Mouse (Mus musculus) E14TG2a.4 (cell line): ENCODE measurements around the gene Rab11a.

ENCODE experiments used
- H3K27me3 ChIP-seq: 2 replicates; pipeline ENCODE4 v1.6.1; 2014; ENCODE audit warnings: low read length, control low read depth; ENCODE audit not compliant: insufficient read depth
- H3K36me3 ChIP-seq: 2 replicates; pipeline ENCODE4 v1.6.1; 2014; ENCODE audit warnings: low read length, control low read depth; ENCODE audit not compliant: insufficient read depth
- H3K4me1 ChIP-seq: replicated peaks from 2 replicates; pipeline ENCODE4 v1.6.1; 2014; ENCODE audit warnings: low read depth, low read length, control low read depth
- H3K4me3 ChIP-seq: replicated peaks from 2 replicates; pipeline ENCODE4 v1.5.1; 2014; ENCODE audit warnings: mild to moderate bottlenecking, low read length
- H3K9me3 ChIP-seq: 2 replicates; pipeline ENCODE4 v1.6.1; 2014; ENCODE audit warnings: low read length, control low read depth
- CTCF ChIP-seq: conservative IDR thresholded peaks from 2 replicates; pipeline ENCODE4 v1.5.1; 2014; ENCODE audit warnings: low read length
- NANOG ChIP-seq: IDR thresholded peaks from 2 replicates; pipeline ENCODE4 v1.6.1; 2014; ENCODE audit warnings: borderline replicate concordance, low read length, mixed read lengths
- POU5F1 ChIP-seq: IDR thresholded peaks from 2 replicates; pipeline ENCODE4 v1.6.1; 2014; ENCODE audit warnings: low read length, borderline replicate concordance

Gene Rab11a

GRCm38 (mm10) chr9:64737406-64738201 lies at the start of gene Rab11a:
Gene Rab11a (minus strand): TSS chr9:64737758.
- peaks cover 39% of the 10 kb centered on the region for H3K4me1 ChIP-seq
- H3K27me3 ChIP-seq, result no peaks in the 10 kb centered on the region
- TF ChIP-seq POU5F1 (no peak), CTCF (no peak), NANOG (no peak)
- peak within 1 kb of the TSS; percentile 99 for H3K4me3 ChIP-seq
- H3K36me3 ChIP-seq, result no peaks in the 10 kb centered on the region
- no peaks in the 10 kb centered on the region for H3K9me3 ChIP-seq

- no peaks in the 10 kb centered on the region for H3K9me3 ChIP-seq
- peaks cover 5% of the 10 kb centered on the region; the same call in 1 of the 2 replicates for H3K27me3 ChIP-seq
- H3K4me1 ChIP-seq, result no peaks in the 10 kb centered on the region
- no peak overlapping the region for H3K4me3 ChIP-seq
- TF ChIP-seq CTCF (no peak), POU5F1 (no peak), NANOG (no peak)
- H3K36me3 ChIP-seq, result no peaks in the 10 kb centered on the region
These were observed 48.8 kb upstream of the Rab11a start for GRCm38 (mm10) chr9:64786216-64786905.

- Histone ChIP-seq H3K4me1 (0 out of 2 replicates have a peak, but pooled peaks cover under 1% of the 10 kb centered on the region), H3K9me3 (no peaks in the 10 kb centered on the region), H3K36me3 (no peaks in the 10 kb centered on the region), H3K4me3 (no peak overlapping the region), H3K27me3 (peaks cover 5% of the 10 kb centered on the region; the same call in 1 of the 2 replicates)
- TF ChIP-seq POU5F1, result no peak
- no peak for TF ChIP-seq NANOG
- TF ChIP-seq CTCF, result peak; percentile 92
These were observed 47.3 kb upstream of the Rab11a start for GRCm38 (mm10) chr9:64784841-64785240.

- no peak for TF ChIP-seq NANOG
- no peak for TF ChIP-seq CTCF
- no peak for TF ChIP-seq POU5F1
- Histone ChIP-seq H3K27me3 (peaks cover 5% of the 10 kb centered on the region; the same call in 1 of the 2 replicates), H3K9me3 (no peaks in the 10 kb centered on the region), H3K36me3 (no peaks in the 10 kb centered on the region), H3K4me1 (0 out of 2 replicates have a peak, but pooled peaks cover 3% of the 10 kb centered on the region), H3K4me3 (no peak overlapping the region)
These were observed 46.0 kb upstream of the Rab11a start for GRCm38 (mm10) chr9:64783511-64783910.

GRCm38 (mm10) chr9:64779628-64780027 lies 42.1 kb upstream of the Rab11a start:
- Histone ChIP-seq H3K4me3 (no peak overlapping the region), H3K36me3 (no peaks in the 10 kb centered on the region), H3K9me3 (no peaks in the 10 kb centered on the region), H3K27me3 (no peaks in the 10 kb centered on the region), H3K4me1 (0 out of 2 replicates have a peak, but pooled peaks cover 3% of the 10 kb centered on the region)
- TF ChIP-seq NANOG (no peak), CTCF (peak; percentile 55)

- TF ChIP-seq NANOG, result no peak
- TF ChIP-seq CTCF, result no peak
- no peak for TF ChIP-seq POU5F1
- no peaks in the 10 kb centered on the region for H3K9me3 ChIP-seq
- H3K36me3 ChIP-seq, result no peaks in the 10 kb centered on the region
- H3K4me1 ChIP-seq, result 0 out of 2 replicates have a peak, but pooled peaks cover 3% of the 10 kb centered on the region
- no peaks in the 10 kb centered on the region for H3K27me3 ChIP-seq
- H3K4me3 ChIP-seq, result no peak overlapping the region
These were observed 40.6 kb upstream of the Rab11a start for GRCm38 (mm10) chr9:64778151-64778550.

GRCm38 (mm10) chr9:64777441-64777987 lies 40.0 kb upstream of the Rab11a start:
- Histone ChIP-seq H3K4me3 (no peak overlapping the region), H3K36me3 (no peaks in the 10 kb centered on the region), H3K9me3 (no peaks in the 10 kb centered on the region), H3K27me3 (0 out of 2 replicates have a peak, but pooled peaks cover 2% of the 10 kb centered on the region), H3K4me1 (0 out of 2 replicates have a peak, but pooled peaks cover 3% of the 10 kb centered on the region)
- TF ChIP-seq CTCF (no peak), POU5F1 (no peak), NANOG (no peak)

GRCm38 (mm10) chr9:64775491-64775890 lies 37.9 kb upstream of the Rab11a start:
- Histone ChIP-seq H3K9me3 (no peaks in the 10 kb centered on the region), H3K4me3 (no peak overlapping the region), H3K36me3 (no peaks in the 10 kb centered on the region), H3K27me3 (peaks cover 4% of the 10 kb centered on the region; the same call in 1 of the 2 replicates), H3K4me1 (0 out of 2 replicates have a peak, but pooled peaks cover 3% of the 10 kb centered on the region)
- TF ChIP-seq NANOG, result no peak
- TF ChIP-seq POU5F1, result no peak
- TF ChIP-seq CTCF, result no peak
